Mouse (Mus musculus): ENCODE data around the gene Rps6kc1. TPM values are rescaled to one million over a fixed set of nuclear protein-coding genes. Genes with fewer than 3 reads are reported as not detected.

Gene Rps6kc1
- polyA plus RNA-seq, 1 experiment from 2014 or later = 10.7 TPM

GRCm38 (mm10) chr1:190667821-190668220, 243.7 kb downstream of the Rps6kc1 start:
- WGBS = 95% methylated on average over 11 of the region's 11 CpGs
- Histone ChIP-seq H3K4me3 (ENCODE audit: control insufficient read depth in 1 of 2, insufficient read depth in 1 of 2, low read depth in 1 of 2, low read length in 2 of 2) (no peak overlapping the region), H3K9ac (ENCODE audit: low read length) (no peak overlapping the region), H3K9me3 (ENCODE audit: control insufficient read depth, low read length) (no peaks in the 10 kb centered on the region), H3K4me2 (ENCODE audit: low read length) (no peak overlapping the region), H3K27ac (replicated peaks in 1 of 2; ENCODE audit: control insufficient read depth in 1 of 2, insufficient read depth in 1 of 2, low read depth in 2 of 2, low read length in 2 of 2) (peak overlapping the region in 1 of 2 experiments; percentile 90; a peak in 1 of 4 replicates), H3K4me1 (ENCODE audit: control insufficient read depth in 2 of 2, insufficient read depth in 2 of 2, low read length in 2 of 2) (peaks cover 21 to 23% of the 10 kb centered on the region in 2 experiments; a peak in 3 of 4 replicates), H3K27me3 (ENCODE audit: control insufficient read depth, insufficient read depth, low read length) (no peaks in the 10 kb centered on the region), H3K36me3 (ENCODE audit: control insufficient read depth, insufficient read depth, low read length) (no peaks in the 10 kb centered on the region)
- ATAC-seq (ENCODE audit: insufficient number of reproducible peaks, insufficient read depth, low FRiP score, low read depth) = no peak

GRCm38 (mm10) chr1:190667326-190667725, 244.2 kb downstream of the Rps6kc1 start:
- H3K27ac ChIP-seq (replicated peaks in 1 of 2; ENCODE audit: control insufficient read depth in 1 of 2, insufficient read depth in 1 of 2, low read depth in 2 of 2, low read length in 2 of 2) = no peak overlapping the region
- 81% methylated on average over 5 of the region's 5 CpGs for WGBS

GRCm38 (mm10) chr1:190665490-190665875, 246.1 kb downstream of the Rps6kc1 start:
- Histone ChIP-seq H3K9ac (ENCODE audit: low read length) (no peak overlapping the region), H3K36me3 (ENCODE audit: control insufficient read depth, insufficient read depth, low read length) (no peaks in the 10 kb centered on the region), H3K27me3 (ENCODE audit: control insufficient read depth, insufficient read depth, low read length) (no peaks in the 10 kb centered on the region), H3K4me1 (ENCODE audit: control insufficient read depth in 2 of 2, insufficient read depth in 2 of 2, low read length in 2 of 2) (peaks cover 31 to 45% of the 10 kb centered on the region in 2 experiments), H3K9me3 (ENCODE audit: control insufficient read depth, low read length) (no peaks in the 10 kb centered on the region), H3K4me2 (ENCODE audit: low read length) (no peak overlapping the region), H3K4me3 (ENCODE audit: control insufficient read depth in 1 of 2, insufficient read depth in 1 of 2, low read depth in 1 of 2, low read length in 2 of 2) (no peak overlapping the region), H3K27ac (replicated peaks in 1 of 2; ENCODE audit: control insufficient read depth in 1 of 2, insufficient read depth in 1 of 2, low read depth in 2 of 2, low read length in 2 of 2) (no peak overlapping the region)
- no peak for ATAC-seq (ENCODE audit: insufficient number of reproducible peaks, insufficient read depth, low FRiP score, low read depth)
- WGBS = 86% methylated on average over 8 of the region's 8 CpGs

More at GRCm38 (mm10) chr1:190667326-190667725, 244.2 kb downstream of the Rps6kc1 start:
- ATAC-seq (ENCODE audit: insufficient number of reproducible peaks, insufficient read depth, low FRiP score, low read depth) = no peak
- Histone ChIP-seq H3K9ac (ENCODE audit: low read length) (no peak overlapping the region), H3K36me3 (ENCODE audit: control insufficient read depth, insufficient read depth, low read length) (no peaks in the 10 kb centered on the region), H3K9me3 (ENCODE audit: control insufficient read depth, low read length) (no peaks in the 10 kb centered on the region), H3K27me3 (ENCODE audit: control insufficient read depth, insufficient read depth, low read length) (no peaks in the 10 kb centered on the region), H3K4me1 (ENCODE audit: control insufficient read depth in 2 of 2, insufficient read depth in 2 of 2, low read length in 2 of 2) (peaks cover 21 to 28% of the 10 kb centered on the region in 2 experiments), H3K4me2 (ENCODE audit: low read length) (no peak overlapping the region), H3K4me3 (ENCODE audit: control insufficient read depth in 1 of 2, insufficient read depth in 1 of 2, low read depth in 1 of 2, low read length in 2 of 2) (no peak overlapping the region)

GRCm38 (mm10) chr1:190664767-190665489, 246.6 kb downstream of the Rps6kc1 start:
- no peak overlapping the region for H3K27ac ChIP-seq (replicated peaks in 1 of 2; ENCODE audit: control insufficient read depth in 1 of 2, insufficient read depth in 1 of 2, low read depth in 2 of 2, low read length in 2 of 2)
- H3K4me2 ChIP-seq (ENCODE audit: low read length) = no peak overlapping the region
- H3K27me3 ChIP-seq (ENCODE audit: control insufficient read depth, insufficient read depth, low read length) = no peaks in the 10 kb centered on the region
- no peaks in the 10 kb centered on the region for H3K36me3 ChIP-seq (ENCODE audit: control insufficient read depth, insufficient read depth, low read length)
- H3K9me3 ChIP-seq (ENCODE audit: control insufficient read depth, low read length) = no peaks in the 10 kb centered on the region
- H3K4me1 ChIP-seq (ENCODE audit: control insufficient read depth in 2 of 2, insufficient read depth in 2 of 2, low read length in 2 of 2) = peaks cover 34 to 48% of the 10 kb centered on the region in 2 experiments
- no peak overlapping the region for H3K9ac ChIP-seq (ENCODE audit: low read length)
- WGBS = 78% methylated on average over 21 of the region's 21 CpGs
- no peak for ATAC-seq (ENCODE audit: insufficient number of reproducible peaks, insufficient read depth, low FRiP score, low read depth)
- no peak overlapping the region for H3K4me3 ChIP-seq (ENCODE audit: control insufficient read depth in 1 of 2, insufficient read depth in 1 of 2, low read depth in 1 of 2, low read length in 2 of 2)

GRCm38 (mm10) chr1:190663996-190664395, 247.6 kb downstream of the Rps6kc1 start:
- no peaks in the 10 kb centered on the region for H3K27me3 ChIP-seq (ENCODE audit: control insufficient read depth, insufficient read depth, low read length)
- H3K4me1 ChIP-seq (ENCODE audit: control insufficient read depth in 2 of 2, insufficient read depth in 2 of 2, low read length in 2 of 2) = peaks cover 29 to 45% of the 10 kb centered on the region in 2 experiments
- ATAC-seq (ENCODE audit: insufficient number of reproducible peaks, insufficient read depth, low FRiP score, low read depth) = no peak

GRCm38 (mm10) chr1:190662736-190663135, 248.8 kb downstream of the Rps6kc1 start:
- Histone ChIP-seq H3K9ac (ENCODE audit: low read length) (no peak overlapping the region), H3K27ac (replicated peaks in 1 of 2; ENCODE audit: control insufficient read depth in 1 of 2, insufficient read depth in 1 of 2, low read depth in 2 of 2, low read length in 2 of 2) (no peak overlapping the region), H3K36me3 (ENCODE audit: control insufficient read depth, insufficient read depth, low read length) (no peaks in the 10 kb centered on the region), H3K4me2 (ENCODE audit: low read length) (no peak overlapping the region), H3K4me1 (ENCODE audit: control insufficient read depth in 2 of 2, insufficient read depth in 2 of 2, low read length in 2 of 2) (peaks cover 19 to 38% of the 10 kb centered on the region in 2 experiments), H3K27me3 (ENCODE audit: control insufficient read depth, insufficient read depth, low read length) (no peaks in the 10 kb centered on the region), H3K9me3 (ENCODE audit: control insufficient read depth, low read length) (no peaks in the 10 kb centered on the region), H3K4me3 (ENCODE audit: control insufficient read depth in 1 of 2, insufficient read depth in 1 of 2, low read depth in 1 of 2, low read length in 2 of 2) (no peak overlapping the region)
- whole genome bisulfite sequencing = 72% methylated on average over 5 of the region's 5 CpGs
- ATAC-seq (ENCODE audit: insufficient number of reproducible peaks, insufficient read depth, low FRiP score, low read depth) = no peak

More at GRCm38 (mm10) chr1:190663996-190664395, 247.6 kb downstream of the Rps6kc1 start:
- Histone ChIP-seq H3K4me3 (ENCODE audit: control insufficient read depth in 1 of 2, insufficient read depth in 1 of 2, low read depth in 1 of 2, low read length in 2 of 2) (no peak overlapping the region), H3K4me2 (ENCODE audit: low read length) (no peak overlapping the region), H3K9ac (ENCODE audit: low read length) (no peak overlapping the region), H3K36me3 (ENCODE audit: control insufficient read depth, insufficient read depth, low read length) (no peaks in the 10 kb centered on the region), H3K9me3 (ENCODE audit: control insufficient read depth, low read length) (no peaks in the 10 kb centered on the region), H3K27ac (replicated peaks in 1 of 2; ENCODE audit: control insufficient read depth in 1 of 2, insufficient read depth in 1 of 2, low read depth in 2 of 2, low read length in 2 of 2) (no peak overlapping the region)
- WGBS = 76% methylated on average over 4 of the region's 4 CpGs

GRCm38 (mm10) chr1:190661764-190662163, 249.8 kb downstream of the Rps6kc1 start:
- WGBS = 48% methylated on average over 4 of the region's 4 CpGs
- H3K27me3 ChIP-seq (ENCODE audit: control insufficient read depth, insufficient read depth, low read length) = no peaks in the 10 kb centered on the region
- H3K4me3 ChIP-seq (ENCODE audit: control insufficient read depth in 1 of 2, insufficient read depth in 1 of 2, low read depth in 1 of 2, low read length in 2 of 2) = no peak overlapping the region
- H3K27ac ChIP-seq (replicated peaks in 1 of 2; ENCODE audit: control insufficient read depth in 1 of 2, insufficient read depth in 1 of 2, low read depth in 2 of 2, low read length in 2 of 2) = no peak overlapping the region; a peak in 1 of 4 replicates
- no peaks in the 10 kb centered on the region for H3K9me3 ChIP-seq (ENCODE audit: control insufficient read depth, low read length)
- no peak for ATAC-seq (ENCODE audit: insufficient number of reproducible peaks, insufficient read depth, low FRiP score, low read depth)
- no peak overlapping the region for H3K9ac ChIP-seq (ENCODE audit: low read length)
- no peaks in the 10 kb centered on the region for H3K36me3 ChIP-seq (ENCODE audit: control insufficient read depth, insufficient read depth, low read length)
- no peak overlapping the region for H3K4me2 ChIP-seq (ENCODE audit: low read length)
- peaks cover 19 to 38% of the 10 kb centered on the region in 2 experiments for H3K4me1 ChIP-seq (ENCODE audit: control insufficient read depth in 2 of 2, insufficient read depth in 2 of 2, low read length in 2 of 2)
